Mouse (Mus musculus) neural tube, embryonic 12.5 days (tissue): ENCODE measurements around the gene Adck2. TPM values are rescaled to one million over a fixed set of nuclear protein-coding genes. Genes with fewer than 3 reads are reported as not detected.

Experiments
- ATAC-seq: fragments of 200-750 bp; cut with Nextera tagmentation; 2 replicates; pipeline ENCODE4 v1.8.0; 2017; ENCODE audit warnings: low read depth, mild to moderate bottlenecking, moderate TSS enrichment, moderate library complexity; ENCODE audit not compliant: low FRiP score
- H3K27ac ChIP-seq: fragments of 300-500 bp; sonication (generic); 2 replicates; pipeline ENCODE4 v1.5.1; 2016
- H3K27me3 ChIP-seq: fragments of 300-500 bp; sonication (generic); replicated peaks from 2 replicates; pipeline ENCODE4 v1.6.1; 2016; ENCODE audit warnings: mild to moderate bottlenecking
- H3K36me3 ChIP-seq: fragments of 300-500 bp; sonication (generic); 2 replicates; pipeline ENCODE4 v1.6.1; 2016; ENCODE audit warnings: mild to moderate bottlenecking
- H3K4me1 ChIP-seq: fragments of 300-500 bp; sonication (generic); 2 replicates; pipeline ENCODE4 v1.6.1; 2016
- H3K4me2 ChIP-seq: fragments of 300-500 bp; sonication (generic); replicated peaks from 2 replicates; pipeline ENCODE4 v1.6.1; 2016; ENCODE audit warnings: mild to moderate bottlenecking
- H3K4me3 ChIP-seq: fragments of 300-500 bp; sonication (generic); 2 replicates; pipeline ENCODE4 v1.5.1; 2016
- H3K9ac ChIP-seq: fragments of 300-500 bp; sonication (generic); 2 replicates; pipeline ENCODE4 v1.6.1; 2016; ENCODE audit warnings: mild to moderate bottlenecking
- H3K9me3 ChIP-seq: fragments of 300-500 bp; sonication (generic); 2 replicates; pipeline ENCODE4 v1.6.1; 2016; ENCODE audit warnings: mild to moderate bottlenecking
- WGBS: fragments of 180-500 bp; shearing (Covaris S2); methylation state at CpG from one replicate; pipeline ENCODE4 v1.1.7; 2016; 5-methylcytosine and 5-hydroxymethylcytosine counted together
- polyA plus RNA-seq: library from polyadenylated mRNA; unstranded; fragments of >200 nt; fragmentation: Nextera tagmentation; extraction: Ambion mirVana; gene quantifications from 2 replicates; pipeline ENCODE4 v1.2.1, GENCODE M21; 2016

The Adck2 gene
- 37.2 and 40.9 TPM in 2 replicates for polyA plus RNA-seq

DNA sequence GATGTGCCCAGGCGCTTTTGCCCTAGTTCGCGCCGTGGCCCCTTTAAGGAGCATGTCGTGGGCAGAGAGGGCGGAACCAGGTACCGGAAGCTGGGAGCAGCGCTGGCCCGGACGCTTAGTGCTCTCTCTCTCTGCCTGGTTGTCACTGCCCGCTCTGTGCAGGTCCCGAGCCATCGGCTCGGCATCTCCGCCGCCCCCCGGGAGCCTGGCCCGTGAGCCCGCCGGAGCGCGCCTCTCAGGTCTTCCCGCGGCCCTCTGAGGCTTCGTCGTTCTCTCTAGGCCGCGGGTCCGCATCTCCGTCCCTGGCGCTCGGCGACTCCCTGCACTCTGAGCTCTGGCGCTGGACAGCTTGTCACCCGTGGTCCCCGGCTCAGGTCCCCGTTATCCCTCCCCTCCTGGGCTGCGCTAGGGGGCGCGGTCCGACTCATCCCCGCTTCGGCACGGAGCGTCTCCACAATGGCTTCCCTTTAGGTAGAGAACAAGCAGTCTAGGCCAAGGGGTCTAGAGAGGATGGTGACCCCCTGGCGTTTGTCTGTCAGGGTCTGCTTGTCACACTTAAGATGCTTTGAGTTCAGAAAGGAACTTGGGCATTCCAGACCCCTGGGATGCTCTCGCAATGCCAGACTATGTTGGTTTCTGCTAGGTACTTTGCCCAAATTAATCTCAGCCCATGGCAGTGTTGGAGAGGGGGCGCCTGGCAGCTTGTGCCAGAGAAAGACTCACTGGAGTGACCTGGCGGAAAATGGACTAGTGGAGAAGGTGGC, at the start of gene Adck2:
Gene Adck2 (plus strand): TSS at position 83 of the 764 bp plus-strand sequence.
- Histone ChIP-seq H3K27me3 (no peaks in the 10 kb centered on the region), H3K4me3 (peak within 1 kb of the TSS; percentile 73), H3K27ac (peak within 1 kb of the TSS; percentile 91), H3K9me3 (no peaks in the 10 kb centered on the region), H3K36me3 (peaks cover 15% of the 10 kb centered on the region), H3K9ac (peak within 1 kb of the TSS; percentile 73), H3K4me2 (peak within 1 kb of the TSS; percentile 86), H3K4me1 (peaks cover 7% of the 10 kb centered on the region)
- WGBS = under 1% methylated on average over 49 of the region's 49 CpGs
- ATAC-seq = peak; percentile 95

DNA sequence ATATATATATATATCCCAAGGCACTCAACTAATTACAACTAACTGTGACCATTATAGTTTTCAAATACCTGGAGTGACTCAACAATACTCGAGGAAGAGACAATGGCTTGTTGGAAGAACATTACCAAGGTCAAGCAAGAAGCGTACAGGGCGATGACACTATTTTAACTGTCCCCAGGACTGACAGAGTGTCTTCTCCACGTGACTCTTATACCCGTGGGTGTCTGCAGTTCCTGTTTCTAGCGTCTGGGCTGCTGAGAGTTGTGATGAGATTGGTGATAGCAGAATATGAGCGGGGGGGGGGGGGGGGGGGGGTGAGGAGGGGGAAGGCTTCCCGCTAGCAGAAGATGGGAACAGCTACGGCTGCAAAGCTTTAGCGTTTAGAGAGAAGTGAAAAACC, 46.9 kb upstream of the Adck2 start:
- Histone ChIP-seq H3K4me2 (no peak overlapping the region), H3K9me3 (no peaks in the 10 kb centered on the region), H3K27ac (no peak overlapping the region), H3K4me1 (peaks cover 25% of the 10 kb centered on the region), H3K36me3 (peaks cover 17% of the 10 kb centered on the region), H3K4me3 (no peak overlapping the region), H3K27me3 (no peaks in the 10 kb centered on the region), H3K9ac (no peak overlapping the region)
- ATAC-seq = no peak
- 82% methylated on average over 9 of the region's 10 CpGs for WGBS

GRCm38 (mm10) chr6:39527337-39527784, 46.3 kb upstream of the Adck2 start:
- Histone ChIP-seq H3K9me3 (no peaks in the 10 kb centered on the region), H3K4me2 (no peak overlapping the region), H3K4me3 (no peak overlapping the region), H3K27me3 (no peaks in the 10 kb centered on the region), H3K27ac (no peak overlapping the region; the same call in 1 of the 2 replicates), H3K4me1 (peaks cover 25% of the 10 kb centered on the region), H3K9ac (no peak overlapping the region), H3K36me3 (peaks cover 12% of the 10 kb centered on the region)
- ATAC-seq = 0 out of 2 replicates have a peak, but pooled peaks have one; percentile 8
- WGBS = 90% methylated on average over 7 of the region's 7 CpGs

- 37% methylated on average over 4 of the region's 4 CpGs for WGBS
- Histone ChIP-seq H3K27ac (no peak overlapping the region), H3K27me3 (no peaks in the 10 kb centered on the region), H3K9me3 (no peaks in the 10 kb centered on the region), H3K36me3 (peaks cover 7% of the 10 kb centered on the region), H3K4me3 (no peak overlapping the region), H3K4me1 (peaks cover 25% of the 10 kb centered on the region), H3K9ac (no peak overlapping the region), H3K4me2 (no peak overlapping the region)
- peak; percentile 59; the same call in 1 of the 2 replicates for ATAC-seq
These were observed 45.9 kb upstream of the Adck2 start for GRCm38 (mm10) chr6:39527811-39528210.

DNA sequence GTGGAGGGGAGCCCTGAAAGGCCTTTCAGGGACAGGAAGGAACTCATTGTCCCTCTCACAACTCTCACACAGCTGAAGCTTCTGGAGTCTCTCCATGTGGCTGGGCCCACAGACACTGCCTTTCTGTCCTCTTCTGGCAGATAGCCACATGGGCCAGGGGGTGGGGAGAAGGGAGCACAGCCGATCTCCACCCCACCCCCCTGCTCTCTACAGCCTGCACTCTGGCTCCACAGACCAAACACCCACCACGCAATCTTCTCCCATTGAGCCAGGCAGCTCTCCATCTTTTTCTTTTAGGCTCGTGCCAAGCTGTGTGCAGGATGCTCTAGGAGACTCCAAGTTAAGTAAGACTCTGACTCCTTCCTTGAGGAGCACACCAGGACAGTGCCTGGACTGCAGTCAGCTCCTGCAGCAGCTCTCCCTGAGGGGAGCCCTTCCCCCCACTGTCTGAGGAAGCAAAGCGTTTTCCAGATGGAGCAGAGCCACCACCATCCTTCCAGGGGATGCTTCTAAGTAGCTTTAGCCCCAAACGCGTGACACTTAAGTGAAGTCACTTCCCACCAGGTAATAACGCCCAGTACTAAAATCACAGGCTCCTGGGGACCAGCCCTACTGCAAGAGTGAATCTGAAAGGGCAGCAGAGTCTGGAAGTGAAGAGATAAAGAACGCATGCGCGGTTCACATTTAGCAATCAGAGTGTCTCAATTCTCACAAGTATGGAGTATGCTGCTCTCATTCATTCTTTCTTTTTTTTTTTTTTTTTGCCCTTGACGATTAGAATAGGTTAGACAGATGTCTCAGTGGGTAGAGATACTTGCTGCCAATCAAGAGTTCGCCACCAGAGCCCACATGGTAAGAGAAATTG, 44.8 kb upstream of the Adck2 start:
- peak overlapping the region; percentile 23 for H3K4me2 ChIP-seq
- no peak overlapping the region for H3K9ac ChIP-seq
- no peak overlapping the region for H3K27ac ChIP-seq
- peaks cover 1% of the 10 kb centered on the region; the same call in 1 of the 2 replicates for H3K36me3 ChIP-seq
- peaks cover 25% of the 10 kb centered on the region for H3K4me1 ChIP-seq
- H3K4me3 ChIP-seq = no peak overlapping the region
- no peaks in the 10 kb centered on the region for H3K27me3 ChIP-seq
- H3K9me3 ChIP-seq = no peaks in the 10 kb centered on the region
- 43% methylated on average over 12 of the region's 12 CpGs for WGBS
- peak; percentile 82 for ATAC-seq

DNA sequence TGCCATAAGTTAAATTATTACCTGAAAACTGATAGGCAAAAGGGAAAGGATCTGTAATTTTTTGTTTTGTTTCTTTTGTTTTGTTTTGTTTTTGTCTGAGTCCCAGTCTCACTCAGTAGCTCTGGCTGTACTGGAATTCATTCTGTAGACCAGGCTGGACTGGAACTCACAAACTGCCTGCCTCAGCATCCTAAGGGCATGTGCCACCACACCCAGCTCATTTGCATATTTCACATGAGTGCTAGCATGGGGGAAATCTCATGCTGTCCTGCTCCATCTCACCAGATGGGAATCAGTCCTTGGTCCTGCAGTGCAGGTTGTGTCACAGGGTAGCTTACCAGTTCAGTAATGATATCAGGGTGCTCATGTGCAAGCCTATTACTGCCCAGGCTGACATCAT, 38.7 kb upstream of the Adck2 start:
- H3K4me1 ChIP-seq = peaks cover 19% of the 10 kb centered on the region
- no peak overlapping the region for H3K4me2 ChIP-seq
- H3K36me3 ChIP-seq = peaks cover 3% of the 10 kb centered on the region; the same call in 1 of the 2 replicates
- H3K9me3 ChIP-seq = no peaks in the 10 kb centered on the region
- H3K4me3 ChIP-seq = no peak overlapping the region
- H3K9ac ChIP-seq = no peak overlapping the region
- no peak overlapping the region for H3K27ac ChIP-seq
- no peaks in the 10 kb centered on the region for H3K27me3 ChIP-seq
- ATAC-seq = no peak

GRCm38 (mm10) chr6:39536621-39537020, 37.1 kb upstream of the Adck2 start:
- no peaks in the 10 kb centered on the region for H3K27me3 ChIP-seq

GRCm38 (mm10) chr6:39537276-39537675, 36.4 kb upstream of the Adck2 start:
- peaks cover 3% of the 10 kb centered on the region; the same call in 1 of the 2 replicates for H3K36me3 ChIP-seq
- no peak overlapping the region for H3K9ac ChIP-seq
- WGBS = 95% methylated on average over 5 of the region's 5 CpGs
- H3K4me1 ChIP-seq = peaks cover 30% of the 10 kb centered on the region
- H3K9me3 ChIP-seq = no peaks in the 10 kb centered on the region
- H3K4me2 ChIP-seq = no peak overlapping the region
- H3K4me3 ChIP-seq = no peak overlapping the region
- no peak overlapping the region for H3K27ac ChIP-seq
- no peaks in the 10 kb centered on the region for H3K27me3 ChIP-seq
- ATAC-seq = no peak

More at GRCm38 (mm10) chr6:39536621-39537020, 37.1 kb upstream of the Adck2 start:
- no peak for ATAC-seq
- Histone ChIP-seq H3K36me3 (peaks cover 3% of the 10 kb centered on the region; the same call in 1 of the 2 replicates), H3K4me1 (peaks cover 30% of the 10 kb centered on the region), H3K4me2 (no peak overlapping the region), H3K9me3 (no peaks in the 10 kb centered on the region), H3K9ac (no peak overlapping the region), H3K27ac (no peak overlapping the region), H3K4me3 (no peak overlapping the region)
- WGBS = 65% methylated on average over 1 of the region's 1 CpGs

DNA sequence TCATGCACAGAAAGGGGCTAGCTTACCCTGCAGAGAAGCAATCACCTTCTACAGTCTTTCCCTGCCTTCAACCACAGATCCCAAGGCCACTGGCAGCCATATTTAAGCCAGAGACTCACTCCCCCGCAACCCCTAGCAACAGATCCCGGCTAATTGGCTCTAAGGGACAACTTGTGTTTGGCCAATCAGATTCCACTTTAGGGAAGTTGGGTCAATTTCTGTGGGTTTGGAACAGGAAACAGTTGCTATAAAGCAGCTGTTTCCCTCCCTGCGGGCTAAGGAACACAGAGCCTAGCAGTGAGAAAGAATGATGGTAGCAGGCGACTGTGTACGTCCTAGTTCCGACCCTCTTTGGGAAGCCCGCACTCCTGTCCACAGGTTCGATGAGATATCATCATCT, 35.4 kb upstream of the Adck2 start:
- Histone ChIP-seq H3K9me3 (no peaks in the 10 kb centered on the region), H3K27ac (0 out of 2 replicates have a peak overlapping the region, but pooled peaks have one; percentile 20), H3K27me3 (no peaks in the 10 kb centered on the region), H3K9ac (no peak overlapping the region), H3K36me3 (peaks cover 3% of the 10 kb centered on the region; the same call in 1 of the 2 replicates), H3K4me2 (no peak overlapping the region), H3K4me1 (peaks cover 40% of the 10 kb centered on the region), H3K4me3 (no peak overlapping the region)
- ATAC-seq = no peak
- WGBS = 85% methylated on average over 8 of the region's 8 CpGs

- Histone ChIP-seq H3K9me3 (no peaks in the 10 kb centered on the region), H3K4me3 (no peak overlapping the region), H3K4me2 (peak overlapping the region; percentile 44), H3K4me1 (peaks cover 54% of the 10 kb centered on the region), H3K27ac (peak overlapping the region; percentile 37; the same call in 1 of the 2 replicates), H3K27me3 (no peaks in the 10 kb centered on the region), H3K36me3 (no peaks in the 10 kb centered on the region), H3K9ac (0 out of 2 replicates have a peak overlapping the region, but pooled peaks have one; percentile 33)
- peak; percentile 30 for ATAC-seq
- 9% methylated on average over 7 of the region's 7 CpGs for WGBS
These were observed 34.0 kb upstream of the Adck2 start for GRCm38 (mm10) chr6:39539679-39540155.

DNA sequence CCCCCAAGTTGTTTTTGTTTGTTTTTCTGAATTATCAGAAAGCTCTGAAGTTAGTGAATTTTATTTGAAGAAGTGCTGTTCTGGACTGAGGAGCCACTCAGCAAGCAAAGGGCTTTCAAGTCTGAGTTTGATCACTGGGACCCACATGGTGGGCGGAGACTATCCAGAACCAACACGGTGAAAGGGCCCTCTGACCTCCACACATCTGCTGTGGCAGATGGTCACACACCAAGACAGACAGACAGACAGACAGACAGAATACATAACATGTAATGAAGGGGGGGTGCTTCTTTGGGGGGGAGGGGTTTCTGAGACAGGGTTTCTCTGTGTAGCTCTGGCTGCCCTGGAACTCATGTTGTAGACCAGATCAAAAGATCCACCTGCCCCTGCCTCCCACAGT, 33.1 kb upstream of the Adck2 start:
- H3K27ac ChIP-seq = no peak overlapping the region
- H3K4me3 ChIP-seq = no peak overlapping the region
- 44% methylated on average over 2 of the region's 2 CpGs for WGBS
- no peaks in the 10 kb centered on the region for H3K27me3 ChIP-seq
- peak overlapping the region; percentile 44; the same call in 1 of the 2 replicates for H3K4me2 ChIP-seq
- no peaks in the 10 kb centered on the region for H3K36me3 ChIP-seq
- peaks cover 63% of the 10 kb centered on the region for H3K4me1 ChIP-seq
- no peak for ATAC-seq
- no peak overlapping the region for H3K9ac ChIP-seq
- H3K9me3 ChIP-seq = no peaks in the 10 kb centered on the region
